Mouse (Mus musculus) B cell, adult 62 days (primary cell): ENCODE measurements around the gene Aste1. TPM values are rescaled to one million over a fixed set of nuclear protein-coding genes. Genes with fewer than 3 reads are reported as not detected.

Source experiments
- total RNA-seq: library from RNA; stranded (reverse); gene quantifications from 4 replicates; pipeline ENCODE4 v1.2.4, GENCODE M21; 2023

Aste1 gene
- total RNA-seq = 44.5 to 59.4 TPM (median 51.0 TPM) in 4 replicates

DNA sequence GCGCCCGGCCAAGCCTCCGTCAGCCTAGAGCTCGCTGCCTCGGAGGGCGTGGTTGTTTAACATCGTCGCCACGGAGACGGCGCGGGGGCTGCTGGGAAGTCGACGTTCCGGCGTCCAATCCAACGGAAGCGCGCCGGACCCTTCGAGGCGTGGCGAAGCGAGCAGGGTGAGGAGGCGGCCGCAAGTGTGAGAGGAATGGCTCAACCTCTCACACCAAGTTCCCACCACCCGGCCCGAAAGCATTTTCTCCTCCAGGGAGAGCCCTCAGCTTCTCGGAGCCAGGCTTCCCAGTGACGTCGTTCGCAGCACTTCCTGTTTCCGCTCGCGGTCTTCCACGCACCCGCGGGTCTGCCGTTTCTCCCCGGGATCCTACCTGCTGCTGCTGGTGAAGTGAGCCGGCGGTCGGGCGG is at the start of gene Aste1, which contains the start of gene Nek11:
Aste1 (plus strand) TSS at position 175 of the 410 bp plus-strand sequence.
Nek11 (minus strand) TSS at position 307 of the 410 bp plus-strand sequence.

Other genes starting within 250 kb of the Aste1 start
- gene Nek11, start 132 bp downstream of the Aste1 start, total RNA-seq = 0.45 to 0.49 TPM in 2 of 4 replicates, not detected in the others
- gene Atp2c1, start 131.9 kb downstream of the Aste1 start, total RNA-seq = 91.8 to 101 TPM (median 95.2 TPM) in 4 replicates
- 360 to 459 TPM (median 388 TPM) in 4 replicates for gene Pik3r4, start 247.6 kb downstream of the Aste1 start, total RNA-seq